Mouse (Mus musculus) layer of hippocampus, adult 11-12 months (tissue): ENCODE measurements around the gene Rpl38.

Source experiments
- DNase-seq: peaks from one replicate; pipeline ENCODE4 v3.0.0; 2022; ENCODE audit warnings: low spot score

The Rpl38 gene

DNA sequence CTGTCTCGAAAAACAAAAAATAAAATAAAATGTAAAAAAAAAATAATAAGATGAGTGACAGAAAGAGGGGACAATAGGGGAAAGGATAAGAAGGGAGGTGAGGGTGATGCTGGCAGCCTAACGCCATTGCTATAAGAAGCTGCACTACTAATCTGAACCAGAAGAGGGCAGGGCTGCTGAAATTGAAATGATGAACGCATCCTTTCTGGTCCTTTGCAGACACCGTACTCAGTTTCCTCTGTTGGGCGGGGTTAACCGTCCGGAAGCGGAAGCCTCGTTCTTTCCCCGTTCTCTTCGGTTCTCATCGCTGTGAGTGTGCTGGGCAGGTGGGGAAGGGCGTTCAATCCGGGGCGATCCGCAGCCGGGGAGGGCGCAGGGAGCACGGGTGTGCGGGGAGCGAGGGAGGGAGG is at the start of gene Rpl38:
Gene Rpl38, plus strand, starts transcription at position 224 of the 410 bp plus-strand sequence.
- peak; percentile 96 for DNase-seq

DNA sequence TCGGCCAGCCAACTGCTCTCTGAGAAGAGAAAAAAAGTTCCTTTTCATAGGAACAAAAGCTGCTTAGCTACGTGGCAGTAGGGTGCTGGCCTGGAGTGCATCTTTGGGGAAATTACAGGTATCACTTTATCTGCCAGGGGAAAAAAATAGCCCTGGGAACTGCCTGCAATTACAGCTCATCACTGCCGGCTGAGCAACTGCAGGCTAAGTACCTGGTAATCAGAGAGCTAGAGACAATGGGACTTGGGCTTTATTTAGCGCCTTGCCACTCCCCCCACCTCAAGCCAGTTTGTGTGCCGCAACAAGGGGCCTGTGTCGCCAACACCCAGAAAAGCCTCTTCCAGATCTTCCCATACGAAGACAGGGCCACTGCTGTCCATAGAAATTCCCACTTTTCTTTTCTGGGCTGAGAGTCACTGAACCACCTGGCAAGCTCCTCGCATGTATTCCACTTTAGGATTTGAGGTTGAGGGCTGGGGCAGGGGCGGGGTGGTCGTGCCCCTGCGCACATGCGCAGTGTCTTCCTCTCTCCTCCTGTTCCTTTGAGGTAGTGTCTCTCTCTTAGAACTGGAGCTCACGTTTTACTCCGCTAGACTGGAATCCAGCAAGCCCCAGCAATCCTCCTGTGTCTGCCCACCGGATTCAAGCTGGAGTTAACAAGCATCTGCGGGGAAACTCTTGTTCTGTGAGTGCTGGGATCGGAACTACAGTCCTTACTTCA is 49.5 kb upstream of the Rpl38 start:
- DNase-seq: no peak

DNA sequence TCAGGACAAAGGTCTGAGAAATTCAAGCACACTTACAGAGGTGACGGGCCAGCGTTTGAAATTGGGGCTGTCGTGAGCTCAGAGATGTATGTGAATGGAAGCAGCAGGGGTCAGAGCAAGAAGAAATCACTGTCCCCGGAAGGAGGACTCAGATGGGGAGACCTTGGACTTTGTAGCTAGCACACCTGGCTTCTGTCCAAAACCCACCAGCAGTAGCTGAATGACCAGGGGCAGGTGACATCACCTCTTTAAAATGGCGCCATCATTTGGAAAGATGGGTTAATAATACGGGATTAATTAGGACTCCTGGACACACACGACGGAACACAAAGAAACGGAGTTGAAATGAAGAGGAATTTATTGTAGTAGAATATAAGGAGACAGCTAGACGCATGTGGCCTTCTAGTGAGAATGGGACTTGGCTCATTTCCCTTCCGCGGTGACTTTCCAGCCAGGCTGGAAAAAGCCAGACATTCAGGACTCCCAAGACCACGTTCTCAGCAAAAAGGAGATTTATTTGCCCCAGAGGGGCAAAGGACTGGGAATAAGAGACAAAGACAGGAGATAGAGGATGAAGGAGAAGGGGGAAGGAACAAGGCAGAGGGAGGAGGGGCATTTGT is 42.1 kb upstream of the Rpl38 start:
- no peak for DNase-seq

DNA sequence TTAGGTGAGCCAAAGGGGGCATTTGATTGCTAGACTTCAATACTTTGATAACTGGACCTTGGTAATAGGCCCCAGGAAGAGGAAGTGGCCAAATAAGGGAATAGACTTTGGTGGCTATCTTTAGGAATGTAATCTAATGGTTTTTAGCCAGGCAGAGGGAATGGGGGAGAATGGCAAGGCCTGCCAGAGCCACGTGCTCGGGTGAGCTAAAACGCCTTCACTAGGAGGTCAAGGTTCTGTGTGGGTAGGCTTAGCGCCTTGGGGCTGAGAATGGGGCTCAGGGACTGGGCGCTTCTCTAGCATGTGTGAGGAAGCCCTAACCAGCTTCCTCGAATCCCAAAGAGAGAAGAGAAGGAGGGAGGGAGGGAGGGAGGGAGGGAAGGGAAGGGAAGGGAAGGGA is 41.3 kb upstream of the Rpl38 start:
- no peak for DNase-seq

DNA sequence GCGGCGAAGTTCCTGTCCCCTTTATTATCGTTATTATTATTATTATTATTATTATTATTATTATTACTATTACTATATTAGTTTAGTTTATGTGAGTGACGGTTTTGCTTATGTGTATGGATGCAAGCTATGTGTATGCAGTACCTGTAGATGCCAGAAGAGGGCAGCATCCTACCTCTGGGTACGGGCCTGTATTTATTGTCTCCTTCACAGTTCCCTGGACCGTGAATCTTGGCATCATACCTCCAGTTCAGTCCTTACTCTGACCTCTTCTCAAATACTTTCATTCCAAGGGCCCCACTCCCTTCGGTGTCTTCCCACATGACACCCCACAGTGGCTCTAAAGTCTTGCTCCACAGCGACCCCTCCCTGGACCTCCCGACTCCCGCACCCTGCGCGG is 40.3 kb upstream of the Rpl38 start:
- no peak for DNase-seq

DNA sequence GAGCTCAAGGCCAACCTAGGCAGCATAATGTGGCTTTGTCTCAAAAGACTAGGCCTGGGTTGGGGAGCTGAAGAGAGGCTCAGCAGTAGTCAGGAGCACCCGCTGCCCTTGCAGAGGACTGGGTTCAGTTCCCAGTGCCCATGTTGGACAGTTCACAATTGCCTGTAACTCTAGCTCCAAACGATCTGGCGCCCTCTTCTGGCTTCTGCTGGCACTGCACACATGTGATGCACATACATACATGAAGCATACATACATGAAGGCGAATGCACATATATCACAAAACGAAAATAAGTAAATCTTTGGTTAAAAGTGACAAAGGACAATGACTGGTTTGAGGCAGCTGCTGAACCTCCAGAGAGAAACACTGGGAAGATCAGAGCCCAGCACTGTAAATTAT is 38.3 kb upstream of the Rpl38 start:
- DNase-seq: no peak

DNA sequence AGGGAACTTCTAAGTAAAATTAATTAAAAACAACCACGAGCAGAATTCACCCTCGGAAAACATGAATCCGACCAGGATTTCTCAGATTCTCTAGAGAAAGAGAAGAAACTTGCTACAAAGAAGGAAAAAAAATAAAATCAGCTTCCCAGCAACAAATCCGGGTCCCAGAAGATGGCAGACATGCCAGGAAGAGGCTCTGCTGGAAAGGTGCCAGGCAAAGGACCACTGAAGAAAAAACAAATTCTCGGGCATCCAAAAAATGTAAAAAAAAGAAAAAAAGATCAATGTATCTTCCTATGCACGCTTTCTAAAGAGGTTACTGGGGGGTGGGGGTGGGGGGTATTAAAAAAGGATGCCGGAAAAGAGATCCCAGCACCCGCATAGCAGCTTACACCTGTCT is 36.1 kb upstream of the Rpl38 start:
- no peak for DNase-seq

DNA sequence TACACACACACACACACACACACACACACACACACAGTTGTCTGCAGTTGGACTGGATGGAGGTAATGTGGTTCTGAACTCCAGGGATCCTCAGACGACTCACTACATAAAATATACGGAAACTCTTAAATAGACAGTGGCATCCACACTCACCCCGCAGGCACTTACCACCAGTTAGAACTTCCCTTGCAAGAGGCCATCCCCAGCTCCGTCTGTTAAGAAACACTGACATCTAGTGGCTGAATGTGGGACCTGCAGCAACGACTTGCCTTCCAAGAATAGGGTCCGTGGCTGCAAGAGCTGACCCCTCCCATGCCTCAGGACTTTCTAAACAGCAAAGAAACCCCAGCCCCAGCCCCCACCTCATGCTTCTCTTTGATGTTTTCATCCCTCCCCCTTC is 32.0 kb upstream of the Rpl38 start:
- peak; percentile 91 for DNase-seq

DNA sequence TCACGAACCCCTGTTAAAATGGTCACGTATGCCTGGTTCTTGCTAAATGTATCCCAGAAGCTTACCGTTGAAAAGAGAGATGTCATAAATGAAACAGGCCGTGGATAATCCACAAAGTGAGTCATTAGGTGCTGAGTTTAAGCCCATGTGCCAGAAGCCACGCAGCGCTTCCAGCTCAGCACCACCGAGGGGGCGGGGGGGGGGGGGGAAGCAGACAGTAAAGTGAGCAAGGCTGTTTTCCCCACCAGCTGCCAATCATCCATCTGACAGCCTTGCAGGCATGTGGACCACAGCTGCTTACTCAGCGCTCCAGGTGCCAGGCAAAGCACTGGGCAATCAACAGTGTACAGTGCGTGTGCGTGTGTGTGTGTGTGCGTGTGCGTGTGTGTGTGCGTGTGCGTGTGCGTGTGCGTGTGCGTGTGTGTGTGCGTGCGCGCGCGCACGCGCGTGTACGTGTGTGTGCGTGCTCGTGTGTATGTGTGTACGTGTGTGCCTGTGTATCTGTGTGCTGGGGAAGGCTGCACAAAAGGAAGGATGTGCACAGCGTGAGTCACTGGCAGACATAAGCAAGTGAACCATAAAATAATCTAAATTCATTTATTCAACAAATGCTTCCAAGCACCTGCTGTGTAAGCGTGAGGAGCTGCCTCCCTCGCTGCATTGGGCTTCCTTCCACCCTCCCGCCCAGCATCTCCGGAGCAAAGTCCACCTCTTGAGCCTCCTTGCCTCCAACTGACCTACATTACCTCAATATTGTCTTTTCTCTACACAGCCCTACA is 31.4 kb upstream of the Rpl38 start:
- DNase-seq: peak; percentile 48

DNA sequence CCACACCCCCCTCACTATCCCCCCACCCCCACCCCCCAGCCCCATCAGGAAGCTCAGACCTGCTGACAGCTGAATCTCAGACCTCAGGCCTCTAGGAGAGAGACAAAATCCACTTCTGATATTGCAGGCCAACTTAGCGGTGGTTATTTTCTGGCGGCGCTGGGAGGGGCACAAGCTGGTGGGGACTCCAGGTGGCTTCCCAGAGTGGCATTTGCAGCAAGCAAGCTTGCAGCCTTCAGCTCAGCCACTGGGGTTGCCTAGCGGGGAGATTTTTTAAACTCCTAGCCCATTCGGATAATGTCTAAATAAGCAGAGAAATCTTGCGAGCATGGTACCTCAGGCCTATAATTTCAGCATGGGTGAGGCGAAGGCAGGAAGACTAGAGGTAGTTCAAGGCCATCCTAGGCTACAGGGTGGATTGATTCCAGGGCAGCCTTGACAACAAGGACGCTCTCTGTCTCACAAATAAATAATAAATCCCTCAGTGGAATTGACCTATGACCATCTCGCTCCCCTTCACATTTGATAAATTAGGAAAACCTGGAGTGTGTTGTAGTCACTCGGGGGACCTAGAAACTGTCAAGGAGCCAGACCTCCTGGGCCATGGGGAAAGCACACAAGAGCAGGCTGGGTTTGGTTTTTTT is 29.6 kb upstream of the Rpl38 start:
- no peak for DNase-seq

DNA sequence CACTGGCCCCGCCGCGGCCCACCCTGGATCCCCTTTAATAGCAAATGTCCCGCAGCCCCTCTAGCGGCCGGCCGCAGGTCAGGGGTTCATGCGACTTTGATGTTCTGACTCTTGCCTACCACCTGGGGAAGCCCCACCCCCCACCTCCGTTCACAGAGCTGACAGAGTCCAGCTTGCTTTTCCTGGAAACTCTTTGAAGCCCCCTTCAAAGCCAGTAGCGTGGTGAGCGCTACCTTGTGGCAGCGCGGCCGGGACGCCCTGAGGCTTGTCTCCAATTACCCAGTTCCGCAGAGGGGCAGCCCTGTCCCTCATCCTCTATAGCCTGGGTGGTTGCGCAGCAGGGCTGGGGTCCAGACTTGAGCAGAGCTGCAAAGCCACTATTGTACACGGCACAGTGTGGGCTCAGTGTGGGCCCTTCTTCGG is 28.6 kb upstream of the Rpl38 start:
- DNase-seq: no peak

DNA sequence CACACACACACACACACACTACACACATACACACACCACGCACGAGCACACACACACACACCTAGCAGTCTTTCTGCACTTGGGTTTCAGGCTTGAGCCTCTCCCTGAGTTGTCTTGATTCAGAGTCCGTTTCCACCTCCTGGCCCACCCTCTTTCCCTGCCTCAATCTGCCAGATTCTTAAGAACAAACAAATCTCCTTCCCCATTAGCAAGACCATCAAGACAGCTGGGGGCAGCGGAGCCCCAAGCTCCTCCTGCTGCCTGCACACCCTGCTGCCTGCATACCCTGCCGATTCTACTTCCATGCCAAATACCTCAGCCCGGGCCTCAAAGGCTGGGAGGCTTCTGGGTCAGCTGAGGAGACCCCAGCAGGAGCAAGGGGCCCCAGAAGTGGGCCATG is 27.7 kb upstream of the Rpl38 start:
- DNase-seq: no peak

DNA sequence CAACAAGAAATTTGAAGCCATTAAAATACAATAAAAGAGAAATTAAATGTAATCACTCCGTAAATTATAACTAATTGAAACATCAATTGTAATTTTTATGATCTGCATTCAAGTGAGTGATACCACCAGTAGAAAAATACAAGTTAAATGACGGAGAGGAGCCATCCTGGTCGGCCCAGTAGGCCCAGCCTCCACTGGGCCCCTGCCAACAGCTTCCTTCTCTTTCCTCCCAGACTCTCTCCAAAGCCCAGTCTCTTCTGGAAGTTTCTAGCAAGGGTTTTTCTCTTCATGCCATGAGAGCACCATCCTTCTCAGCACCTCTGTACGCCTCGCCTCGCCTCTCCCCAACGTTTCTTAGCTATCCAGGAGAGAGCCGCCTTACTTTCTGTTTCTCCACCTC is 27.2 kb upstream of the Rpl38 start:
- DNase-seq: no peak

DNA sequence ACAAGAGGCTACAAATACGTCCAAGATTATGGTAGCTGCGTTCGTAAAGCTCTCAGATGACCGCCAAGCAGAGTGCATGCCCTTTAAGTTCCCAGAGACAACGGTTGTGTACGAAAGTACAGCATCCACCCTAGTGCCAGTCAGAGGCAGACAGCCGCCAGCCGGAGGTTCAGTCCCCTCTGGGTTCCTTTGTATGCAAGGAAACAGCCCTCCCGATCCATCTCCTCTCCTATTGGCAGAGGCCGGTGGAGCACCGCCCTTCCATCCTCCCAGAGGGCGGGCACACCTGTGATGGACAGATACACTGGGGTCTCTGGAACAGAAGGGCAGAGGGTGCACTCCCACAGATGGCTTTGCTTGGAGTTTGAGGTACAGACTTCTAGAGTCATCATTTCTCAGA is 26.1 kb upstream of the Rpl38 start:
- no peak for DNase-seq

DNA sequence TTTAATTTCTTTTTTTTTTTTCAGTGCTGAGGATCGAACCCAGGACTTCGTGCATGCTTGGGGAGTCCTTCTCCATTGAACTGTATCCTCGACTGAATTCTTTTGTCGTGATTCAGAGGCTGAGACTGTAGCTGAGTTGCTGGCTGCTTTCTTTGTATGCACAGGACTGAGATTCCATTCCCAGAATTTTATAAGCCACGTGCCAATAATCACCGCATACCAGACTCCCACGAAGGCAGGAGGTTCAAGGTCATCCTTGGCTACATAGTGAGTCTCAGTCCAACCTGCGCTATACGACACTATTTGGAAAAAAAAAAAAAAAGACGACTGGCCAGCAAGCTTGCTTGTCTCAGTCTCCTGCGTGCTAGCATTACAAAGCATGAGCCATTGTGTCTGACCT is 25.4 kb upstream of the Rpl38 start:
- DNase-seq: no peak

DNA sequence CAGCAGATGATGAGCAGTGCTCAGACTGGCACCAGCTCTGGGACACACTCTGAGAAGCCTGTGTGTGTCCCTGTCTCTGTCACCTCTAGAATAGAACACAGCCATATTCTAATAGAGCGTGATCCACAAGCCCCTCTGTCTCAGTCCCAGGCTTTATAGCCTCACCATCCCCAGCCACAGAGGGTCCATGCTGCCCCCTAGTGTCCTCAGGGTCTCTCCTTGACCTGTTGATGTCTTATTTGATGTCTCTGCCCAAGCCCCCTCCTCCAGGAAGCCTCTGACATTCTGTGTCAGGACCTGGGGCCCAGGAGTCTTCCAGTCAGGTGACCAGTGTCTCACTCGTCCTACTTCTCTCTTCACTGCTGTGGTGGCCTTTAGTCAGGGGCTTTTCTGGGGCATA is 24.2 kb upstream of the Rpl38 start:
- DNase-seq: no peak

DNA sequence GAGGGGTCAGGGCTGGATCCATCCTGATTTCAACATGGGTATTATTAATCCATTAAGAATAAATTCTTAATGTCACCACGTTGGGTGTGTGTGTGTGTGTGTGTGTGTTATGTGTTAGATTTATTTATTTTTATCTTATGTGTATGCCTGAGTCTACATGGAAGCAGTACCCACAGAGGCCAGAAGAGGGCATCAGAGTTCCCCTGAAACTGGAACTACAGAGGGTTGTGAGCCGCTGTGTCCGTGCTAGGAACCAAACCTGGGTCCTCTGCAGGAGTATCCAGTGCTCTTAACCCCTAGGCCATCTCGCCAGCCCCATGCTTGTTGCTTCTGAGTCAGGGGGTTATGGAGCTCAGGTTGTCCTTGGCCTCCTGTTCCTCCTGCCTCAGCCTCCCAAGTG is 18.8 kb upstream of the Rpl38 start:
- no peak for DNase-seq

DNA sequence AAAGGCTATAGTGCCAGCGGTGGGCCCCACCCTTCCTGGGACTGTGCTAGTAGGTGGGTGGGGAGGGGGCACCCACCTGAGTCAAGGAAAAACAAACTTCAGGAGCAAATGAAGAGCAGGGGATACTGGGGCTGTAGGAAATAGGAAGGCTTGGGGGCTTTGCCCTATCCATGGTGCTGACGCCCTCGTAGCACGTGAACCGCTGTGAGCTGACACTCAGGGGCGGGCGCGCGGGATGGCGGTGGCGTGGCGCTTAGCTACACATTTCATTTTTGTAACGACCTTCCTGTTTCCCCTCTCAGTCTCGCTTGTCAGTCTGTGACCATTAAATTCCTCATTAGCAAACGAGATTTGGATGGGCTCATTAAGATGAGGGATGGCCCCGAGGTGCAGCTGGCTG is 15.8 kb upstream of the Rpl38 start:
- DNase-seq: no peak

DNA sequence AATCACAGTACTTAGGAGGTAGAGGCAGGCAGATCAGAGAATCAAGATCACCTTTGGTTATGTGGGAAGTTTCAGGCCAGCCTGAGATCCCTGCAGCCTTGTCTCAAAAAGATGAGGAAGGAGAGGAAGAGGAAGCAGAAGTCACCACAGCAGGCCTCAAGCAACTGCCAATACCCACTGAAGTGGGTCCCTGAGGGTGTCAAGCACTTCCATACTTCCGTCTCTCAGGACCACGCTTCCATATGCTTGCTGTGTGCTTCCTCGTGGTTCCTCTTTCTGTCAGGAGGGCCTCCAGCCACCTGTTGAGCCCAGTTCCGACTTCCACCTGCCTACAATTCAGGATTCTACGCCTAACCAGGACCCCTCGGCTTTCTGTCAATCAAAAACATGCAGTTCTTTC is 14.7 kb upstream of the Rpl38 start:
- no peak for DNase-seq

DNA sequence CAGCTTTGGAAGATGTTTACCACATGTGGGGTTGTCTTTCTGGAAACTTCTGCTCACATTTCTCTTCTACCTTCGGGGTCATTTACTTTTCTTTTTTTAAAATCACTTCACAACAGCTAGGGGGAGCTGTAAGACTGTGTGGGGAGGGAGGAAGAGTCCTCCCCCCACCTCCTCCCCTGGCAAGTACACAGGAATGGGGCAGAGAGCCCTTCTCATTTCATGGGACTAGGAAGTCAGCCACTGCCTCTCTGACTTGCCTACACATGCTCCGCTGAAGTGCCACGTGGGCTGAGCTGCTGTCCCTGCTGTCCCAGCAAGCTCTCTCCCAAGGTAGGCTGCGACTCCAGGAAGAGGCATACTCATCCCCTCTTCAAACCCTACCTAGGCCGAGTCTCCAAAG is 13.8 kb upstream of the Rpl38 start:
- DNase-seq: no peak

DNA sequence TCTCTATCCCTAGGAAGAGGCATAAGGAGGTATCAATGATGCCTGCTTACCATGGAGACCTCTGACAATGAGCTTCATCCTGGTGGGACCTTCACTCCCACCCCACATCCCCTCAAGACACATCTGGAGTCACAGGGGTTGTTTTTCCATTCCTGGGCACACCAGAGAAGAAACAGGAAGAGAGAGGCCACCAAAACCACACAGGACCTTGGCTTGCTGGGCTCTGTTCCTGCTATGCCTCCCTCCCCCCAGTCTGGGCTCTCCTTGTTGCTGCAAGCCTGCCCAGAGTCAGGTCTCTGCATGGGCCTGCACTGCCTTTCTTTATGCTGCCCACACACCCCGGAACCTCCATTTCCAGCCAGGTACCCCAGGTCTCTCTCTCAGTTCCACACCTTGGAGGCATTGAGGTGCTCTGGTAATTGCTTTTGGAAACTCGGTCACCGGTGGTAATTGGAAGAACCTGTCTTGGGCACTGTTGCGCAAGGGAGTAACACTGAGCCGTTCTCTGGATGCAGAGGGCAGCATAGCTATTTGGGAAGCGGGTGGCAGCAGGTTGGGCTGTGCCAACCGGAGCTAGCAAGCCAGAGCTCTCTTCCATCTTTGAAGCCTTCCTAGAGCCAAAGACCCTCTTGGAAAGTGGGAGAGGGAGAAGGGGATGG is 12.8 kb upstream of the Rpl38 start:
- DNase-seq: no peak

DNA sequence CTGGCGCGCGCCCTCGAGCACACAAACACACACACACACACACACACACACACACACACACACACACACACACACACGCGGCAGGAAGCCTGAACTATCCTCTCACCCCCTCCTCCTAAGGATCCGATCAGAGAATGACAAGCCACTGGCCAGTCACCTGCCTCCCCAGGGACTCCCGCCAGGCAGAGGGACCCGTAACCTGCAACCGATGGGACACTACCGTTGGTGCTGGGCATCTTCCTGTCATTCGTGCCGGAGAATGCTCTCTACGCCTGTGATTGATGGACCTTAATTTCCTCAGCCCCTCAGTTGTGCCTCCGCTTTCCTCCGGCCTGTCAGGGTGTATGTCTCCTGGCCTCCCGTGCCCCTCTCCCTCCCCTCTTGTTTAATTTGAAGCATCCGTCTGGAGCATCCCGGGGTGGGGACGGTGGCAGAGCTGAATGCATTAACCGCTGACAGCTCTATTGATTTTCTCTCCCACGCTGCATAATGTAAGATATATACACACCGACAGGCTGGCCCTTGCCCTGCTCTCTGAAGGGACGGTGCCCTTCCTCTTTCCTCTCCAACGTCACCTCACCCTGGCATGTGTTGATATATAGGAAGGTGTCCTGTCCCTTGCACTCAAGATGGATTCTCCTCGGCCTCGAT is 11.2 kb upstream of the Rpl38 start:
- no peak for DNase-seq
